Mouse (Mus musculus) regulatory T cell (primary cell): ENCODE results near the gene Dchs2.

Experiments
- in situ Hi-C: fragments of 300-600 bp; cut with MboI, MseI; formaldehyde crosslinking; loops from one replicate; pipeline ENCODE4 v1.15.1; 2025; ENCODE audit warnings: high pct_unique_total_duplicates

Dchs2 gene

GRCm38 (mm10) chr3:83148508-83148907 is 20.8 kb downstream of the Dchs2 start:
- in situ Hi-C loops, result no loop called here

- in situ Hi-C loops, result no loop called here
Observed at GRCm38 (mm10) chr3:83155600-83155999, 27.9 kb downstream of the Dchs2 start.

GRCm38 (mm10) chr3:83156165-83156564 is 28.4 kb downstream of the Dchs2 start:
- in situ Hi-C loops, result no loop called here

GRCm38 (mm10) chr3:83161542-83162231 is 33.9 kb downstream of the Dchs2 start:
- in situ Hi-C loops, result no loop called here

GRCm38 (mm10) chr3:83163676-83164075 is 35.9 kb downstream of the Dchs2 start:
- in situ Hi-C loops, result no loop called here

GRCm38 (mm10) chr3:83185527-83185926 is 57.8 kb downstream of the Dchs2 start:
- in situ Hi-C loops, result no loop called here

GRCm38 (mm10) chr3:83191271-83191670 is 63.5 kb downstream of the Dchs2 start:
- in situ Hi-C loops, result no loop called here

- in situ Hi-C loops, result no loop called here
Observed at GRCm38 (mm10) chr3:83192401-83192800, 64.7 kb downstream of the Dchs2 start.

GRCm38 (mm10) chr3:83194911-83195310 is 67.2 kb downstream of the Dchs2 start:
- in situ Hi-C loops, result no loop called here

DNA sequence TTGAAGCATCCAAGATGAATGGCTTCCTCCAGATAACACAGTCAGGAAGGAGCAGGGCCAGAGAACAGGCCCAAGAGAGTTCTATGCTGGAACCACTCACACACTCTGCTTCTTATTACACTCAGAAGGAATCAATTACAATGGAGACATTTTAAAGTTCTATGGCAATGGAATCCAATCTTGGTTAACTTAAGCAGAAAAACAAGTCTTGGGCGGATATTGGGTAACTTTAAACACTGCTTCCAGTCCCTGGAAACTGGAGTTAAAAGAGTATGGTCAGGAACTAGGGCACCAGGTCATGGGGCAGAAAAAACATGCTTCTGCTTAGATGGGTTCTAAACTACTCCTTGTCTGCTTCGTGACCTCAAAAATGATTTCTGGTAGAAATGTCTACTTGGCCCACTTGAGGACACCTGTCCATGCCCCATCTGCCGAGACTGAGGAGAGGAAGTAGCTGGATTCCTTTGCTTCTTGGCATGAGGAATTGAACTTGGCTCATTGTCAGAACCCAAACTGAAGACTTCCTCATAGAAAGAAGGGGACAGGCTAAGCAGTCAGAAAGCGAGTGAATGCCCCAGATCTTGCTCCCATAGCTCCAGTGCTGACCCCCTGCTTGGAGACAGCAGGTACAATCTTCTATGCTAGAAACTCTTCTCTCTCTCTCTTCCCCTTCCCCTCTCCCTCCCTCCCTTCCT is 73.7 kb downstream of the Dchs2 start:
- in situ Hi-C loops, result no loop called here

- in situ Hi-C loops, result no loop called here
Observed at GRCm38 (mm10) chr3:83205073-83205668, 77.4 kb downstream of the Dchs2 start.

DNA sequence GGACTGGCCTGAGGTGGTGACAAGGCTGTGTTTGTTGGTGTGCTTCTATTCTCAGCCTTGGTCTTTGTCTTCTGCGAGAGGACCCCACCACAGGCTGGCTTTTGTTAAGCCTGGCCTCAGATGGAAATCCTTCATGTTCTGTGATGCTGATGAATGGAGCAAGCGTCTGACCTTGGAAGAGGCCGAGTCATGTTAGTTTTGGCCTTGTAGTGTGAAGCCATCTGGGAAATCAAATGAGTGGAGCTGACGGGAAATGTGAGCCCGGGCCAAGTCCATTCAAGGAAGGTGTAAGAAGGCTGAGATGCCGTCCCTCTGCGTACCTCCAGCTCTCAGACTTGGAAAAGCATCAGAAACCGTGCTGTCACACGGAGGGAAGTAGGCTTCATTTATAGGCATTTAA is 81.9 kb downstream of the Dchs2 start:
- in situ Hi-C loops, result no loop called here

DNA sequence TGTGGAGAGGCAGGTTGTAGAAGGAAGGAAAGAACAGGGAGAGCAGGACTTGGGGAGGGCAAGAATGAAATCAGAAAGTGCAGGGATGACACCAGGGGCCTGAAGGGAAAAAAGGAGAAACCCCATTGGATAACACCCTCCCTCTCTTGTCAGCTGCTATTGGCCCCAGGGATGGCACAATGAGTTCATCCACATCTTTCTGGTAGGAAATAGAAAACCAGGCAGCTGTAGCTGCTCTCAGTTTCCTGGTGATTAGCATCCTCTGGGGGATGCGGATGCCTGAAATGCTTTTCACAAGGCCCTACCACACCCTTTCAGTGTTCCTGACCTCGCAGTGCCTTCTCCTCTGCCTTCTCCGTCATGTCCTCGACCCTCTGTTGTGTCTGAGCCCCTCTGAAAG is 82.5 kb downstream of the Dchs2 start:
- in situ Hi-C loops, result no loop called here

DNA sequence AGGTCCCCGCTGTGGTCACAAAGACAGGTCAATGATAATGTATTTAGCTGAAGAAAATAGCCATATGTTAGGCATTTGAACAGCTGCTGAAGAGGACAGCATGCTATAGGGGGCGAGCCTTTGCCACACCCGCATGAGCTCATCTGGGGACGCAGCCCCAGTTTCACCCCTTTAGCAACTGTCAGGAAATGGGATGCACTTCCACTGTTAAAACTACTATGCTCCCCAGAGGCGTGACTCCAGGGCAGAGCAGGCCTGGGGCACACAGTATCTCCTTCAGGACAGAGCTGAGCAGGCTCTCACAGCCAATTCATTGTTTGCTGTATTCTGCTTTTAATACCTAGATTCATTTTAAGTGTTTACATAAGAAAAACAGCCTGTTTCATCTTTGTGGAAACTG is 84.2 kb downstream of the Dchs2 start:
- in situ Hi-C loops, result no loop called here

DNA sequence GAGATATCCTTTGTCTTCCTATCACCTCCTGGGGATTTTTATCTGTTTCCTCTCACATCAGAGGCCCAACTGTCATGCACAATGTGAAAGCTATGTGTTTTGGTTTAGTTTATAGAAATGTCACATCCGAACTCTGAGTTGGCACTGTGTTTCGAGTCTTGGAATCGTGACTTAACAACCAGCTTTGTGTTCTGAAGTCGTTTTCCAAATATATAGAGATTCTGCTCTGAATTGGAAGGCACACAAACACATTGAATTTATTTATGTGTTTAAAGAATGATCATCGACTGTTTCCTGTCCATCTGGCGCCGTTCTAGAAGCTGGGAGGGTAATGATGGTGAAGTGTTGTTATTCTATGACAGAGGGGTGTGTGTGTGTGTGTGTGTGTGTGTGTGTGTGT is 84.8 kb downstream of the Dchs2 start:
- in situ Hi-C loops, result no loop called here

DNA sequence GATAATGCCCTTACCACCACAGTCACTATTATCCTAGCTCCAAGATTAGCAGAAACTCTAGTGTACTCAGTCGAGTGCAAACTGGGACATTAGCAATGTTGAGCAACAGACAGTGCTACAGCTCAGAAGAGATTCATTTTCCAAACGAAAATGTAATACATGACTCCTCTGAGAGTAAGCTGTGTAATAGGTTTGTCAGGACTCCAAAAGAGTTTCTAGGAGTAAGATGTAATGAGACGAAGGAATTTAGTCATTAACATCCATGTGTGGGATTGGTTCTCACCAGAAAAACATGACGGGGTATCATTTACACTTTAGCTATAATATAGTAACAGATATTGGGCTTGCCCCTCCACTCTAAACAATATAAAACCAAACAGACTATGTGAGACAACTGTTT is 90.3 kb downstream of the Dchs2 start:
- in situ Hi-C loops, result no loop called here

DNA sequence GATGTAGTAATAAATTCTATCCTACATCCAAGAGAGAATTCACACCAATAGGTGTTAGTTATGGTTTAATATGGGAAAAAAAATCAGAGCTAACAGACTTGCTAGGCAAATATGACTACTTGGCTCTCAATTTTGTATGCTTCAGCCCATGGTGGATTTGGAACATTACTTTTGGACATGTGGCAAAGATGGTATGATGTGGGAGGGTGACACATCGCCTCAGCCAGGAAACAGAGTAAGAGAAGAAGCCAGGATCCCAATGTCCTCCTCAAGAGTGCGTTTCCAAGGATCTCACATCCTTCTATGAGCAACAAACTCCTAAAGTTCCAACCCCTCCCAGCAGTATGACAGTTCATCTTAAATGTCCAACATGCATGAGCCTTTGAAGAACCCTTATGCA is 92.4 kb downstream of the Dchs2 start:
- in situ Hi-C loops, result loop anchor here (10.0 kb wide), 1 partner anchor 1505 kb away; no protein-coding TSS in a partner anchor

DNA sequence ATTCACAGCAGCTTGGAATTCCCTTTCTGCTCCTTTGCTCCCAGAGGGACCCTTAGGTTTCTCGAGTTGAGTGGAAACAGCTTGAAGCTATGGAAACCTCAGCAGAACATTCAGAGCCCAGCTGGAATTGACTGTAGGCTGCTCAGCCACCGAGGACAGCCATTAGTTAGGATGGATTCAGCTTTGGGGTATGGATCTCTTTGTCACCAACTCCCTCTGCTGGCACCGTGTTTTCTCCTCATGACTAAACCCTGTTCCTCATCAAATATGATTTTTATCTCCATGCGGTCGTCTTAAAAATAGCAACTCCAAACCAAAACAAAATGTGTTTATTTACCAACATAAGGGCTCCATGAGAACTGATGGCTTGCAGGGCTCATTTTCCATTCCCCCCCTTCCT is 94.4 kb downstream of the Dchs2 start:
- in situ Hi-C loops, result loop anchor here (10.0 kb wide), 1 partner anchor 1507 kb away; no protein-coding TSS in a partner anchor

GRCm38 (mm10) chr3:83228383-83228782 is 100.6 kb downstream of the Dchs2 start:
- in situ Hi-C loops, result loop anchor here (10.0 kb wide), 1 partner anchor 1514 kb away; no protein-coding TSS in a partner anchor

- in situ Hi-C loops, result no loop called here
Observed at GRCm38 (mm10) chr3:83230326-83230725, 102.6 kb downstream of the Dchs2 start.

DNA sequence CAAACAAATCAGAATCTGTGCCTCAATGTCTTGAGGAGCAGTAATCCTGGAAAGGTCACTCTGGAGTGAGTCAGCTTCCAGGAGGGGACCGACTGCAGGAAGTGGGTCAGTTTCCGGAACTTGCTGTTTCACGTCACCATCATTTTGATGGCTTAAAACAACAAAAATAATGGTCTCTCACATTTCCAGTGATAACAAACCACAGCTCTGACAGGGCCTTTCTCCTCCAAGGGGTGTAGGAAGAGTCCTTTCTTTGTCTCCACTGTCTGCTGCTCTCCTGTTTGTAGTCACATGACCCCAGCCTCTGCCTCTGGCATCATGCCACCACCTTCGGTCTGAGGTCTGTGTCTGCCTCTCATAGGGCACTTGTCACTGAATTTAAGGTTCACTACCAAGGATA is 106.7 kb downstream of the Dchs2 start:
- in situ Hi-C loops, result no loop called here

- in situ Hi-C loops, result no loop called here
Observed at GRCm38 (mm10) chr3:83235061-83235460, 107.3 kb downstream of the Dchs2 start.

- in situ Hi-C loops, result no loop called here
Observed at GRCm38 (mm10) chr3:83246536-83246935, 118.8 kb downstream of the Dchs2 start.
